Mouse (Mus musculus) megakaryocyte progenitor cell, adult 5-6 weeks (primary cell): ENCODE results near the gene Sfmbt2. TPM values are rescaled to one million over a fixed set of nuclear protein-coding genes. Genes with fewer than 3 reads are reported as not detected.

Source experiments
- ATAC-seq: replicated peaks from 2 replicates; pipeline ENCODE4 v1.8.0; 2016; ENCODE audit warnings: mild to moderate bottlenecking, moderate TSS enrichment, inconsistent platforms; ENCODE audit not compliant: poor library complexity
- total RNA-seq, 2 experiments: library from RNA; stranded (forward) in 1 of 2; stranded (reverse) in 1 of 2; fragments of 157-497, 149-512 nt in 1 of 2; fragments of 200-1000 nt in 1 of 2; gene quantifications; 2 replicates each; pipeline versions ENCODE4 v1.2.3 to v1.2.4; 2015 to 2017

Gene Sfmbt2
- total RNA-seq, 2 experiments from 2014 or later = 0.67 to 0.77 TPM

- ATAC-seq = no peak
Observed at GRCm38 (mm10) chr2:10371899-10372298, 1.6 kb downstream of the Sfmbt2 start.

- peak; percentile 62 for ATAC-seq
Observed at GRCm38 (mm10) chr2:10372321-10372723, 2.0 kb downstream of the Sfmbt2 start.

- peak; percentile 24 for ATAC-seq
Observed at GRCm38 (mm10) chr2:10372776-10373507, 2.6 kb downstream of the Sfmbt2 start.

GRCm38 (mm10) chr2:10373508-10374206, 3.3 kb downstream of the Sfmbt2 start:
- ATAC-seq = 0 out of 2 replicates have a peak, but pooled peaks have one; percentile 12

- peak; percentile 28 for ATAC-seq
Observed at GRCm38 (mm10) chr2:10374207-10375023, 4.1 kb downstream of the Sfmbt2 start.

- ATAC-seq = no peak
Observed at GRCm38 (mm10) chr2:10375024-10375372, 4.7 kb downstream of the Sfmbt2 start.

GRCm38 (mm10) chr2:10389988-10390387, 19.7 kb downstream of the Sfmbt2 start:
- peak; percentile 94 for ATAC-seq

- ATAC-seq = no peak
Observed at GRCm38 (mm10) chr2:10390791-10391190, 20.5 kb downstream of the Sfmbt2 start.

- no peak for ATAC-seq
Observed at GRCm38 (mm10) chr2:10395143-10395542, 24.8 kb downstream of the Sfmbt2 start.

- ATAC-seq = no peak
Observed at GRCm38 (mm10) chr2:10397790-10398189, 27.5 kb downstream of the Sfmbt2 start.

- no peak for ATAC-seq
Observed at GRCm38 (mm10) chr2:10406151-10406550, 35.8 kb downstream of the Sfmbt2 start.

GRCm38 (mm10) chr2:10409422-10409821, 39.1 kb downstream of the Sfmbt2 start:
- ATAC-seq = no peak

- no peak for ATAC-seq
Observed at GRCm38 (mm10) chr2:10410069-10410468, 39.8 kb downstream of the Sfmbt2 start.

GRCm38 (mm10) chr2:10420944-10421420, 50.7 kb downstream of the Sfmbt2 start:
- ATAC-seq = no peak

GRCm38 (mm10) chr2:10437290-10437689, 67.0 kb downstream of the Sfmbt2 start:
- ATAC-seq = no peak

GRCm38 (mm10) chr2:10441811-10442210, 71.5 kb downstream of the Sfmbt2 start:
- no peak for ATAC-seq

- no peak for ATAC-seq
Observed at GRCm38 (mm10) chr2:10453577-10453976, 83.3 kb downstream of the Sfmbt2 start.

- ATAC-seq = no peak
Observed at GRCm38 (mm10) chr2:10458309-10458708, 88.0 kb downstream of the Sfmbt2 start.

GRCm38 (mm10) chr2:10516516-10516915, 146.2 kb downstream of the Sfmbt2 start:
- no peak for ATAC-seq

GRCm38 (mm10) chr2:10521719-10522415, 151.6 kb downstream of the Sfmbt2 start:
- ATAC-seq = no peak

GRCm38 (mm10) chr2:10525622-10526021, 155.3 kb downstream of the Sfmbt2 start:
- ATAC-seq = no peak
